Mouse (Mus musculus): ENCODE measurements around the gene Nt5c2.

GRCm38 (mm10) chr19:46960101-46961046, 54.6 kb downstream of the Nt5c2 start:
- TF ChIP-seq CTCF (IDR thresholded peaks at IDR 0.05), result no peak
- TF ChIP-seq EP300 (IDR thresholded peaks at IDR 0.05), result no peak

Data from lung, postnatal 0 days (tissue).